ENCODE assay signal across 8 mouse cellular contexts in genomic region chr1:167269856-167270270, GRCm38 (mm10). TPM values are rescaled to one million over a fixed set of nuclear protein-coding genes. Genes with fewer than 3 reads are reported as not detected.
DNase-seq lines count a peak whose midpoint lies in the region; ATAC-seq and TF ChIP-seq lines count a peak whose summit lies in the region.

No protein-coding gene starts in this region.

- intact Hi-C loops in heart, postnatal 14 days (cut with DNase I): loop anchor here (5.0 kb wide), 1 partner anchor 38 kb away; no protein-coding TSS in a partner anchor

- H3K4me3 ChIP-seq in G1E (ENCODE audit: low read depth, low read length): peak overlapping the region; percentile 57; the same call in 1 of the 2 replicates
- no peak overlapping the region for H3K4me3 ChIP-seq in forebrain, embryonic 16.5 days (replicated peaks; ENCODE audit: low read length)
- peak overlapping the region; percentile 22; the same call in 1 of the 2 replicates for H3K4me3 ChIP-seq in lung, embryonic 14.5 days (ENCODE audit: low read depth, low read length)

- peak overlapping the region; percentile 50 for H3K4me2 ChIP-seq in forebrain, embryonic 16.5 days (ENCODE audit: low read length)
- peak overlapping the region; percentile 61 for H3K4me2 ChIP-seq in lung, embryonic 14.5 days

- no peak overlapping the region for H3K9ac ChIP-seq in forebrain, embryonic 16.5 days (replicated peaks; ENCODE audit: low read depth, low read length)
- no peak overlapping the region for H3K9ac ChIP-seq in lung, embryonic 14.5 days

- H3K27me3 ChIP-seq in G1E (ENCODE audit: insufficient read depth, low read length): no peaks in the 10 kb centered on the region
- H3K27me3 ChIP-seq in forebrain, embryonic 16.5 days (replicated peaks; ENCODE audit: control insufficient read depth, insufficient read depth, low read length): no peaks in the 10 kb centered on the region
- H3K27me3 ChIP-seq in lung, embryonic 14.5 days (ENCODE audit: insufficient read depth, low read length): no peaks in the 10 kb centered on the region

- no peak for DNase-seq in G1E (ENCODE audit: low spot score)
- DNase-seq in brain, adult 2 months (ENCODE audit: low read depth, low spot score): peak; percentile 88
- peak; percentile 81 to 90 for DNase-seq in heart, postnatal 14 days
- peak; percentile 71 to 84 for DNase-seq in layer of hippocampus, adult 18-20 months (ENCODE audit: low spot score in 2 of 2)
- peak; percentile 94 for DNase-seq in lung, embryonic 14.5 days
- DNase-seq in right cerebral cortex, postnatal 10 days (ENCODE audit: low spot score in 2 of 2): peak; percentile 89

- no peak for ATAC-seq in G1E (ENCODE audit: extremely low read depth, insufficient number of reproducible peaks, low FRiP score, poor library complexity, severe bottlenecking)
- ATAC-seq in forebrain, embryonic 16.5 days: peak; percentile 68
- peak; percentile 82 for ATAC-seq in lung, embryonic 14.5 days (ENCODE audit: insufficient read depth)
- no peak for ATAC-seq in monocyte, adult 5-6 weeks (replicated peaks; ENCODE audit: insufficient number of reproducible peaks, low FRiP score, low TSS enrichment, poor library complexity, severe bottlenecking)

- H3K27ac ChIP-seq in forebrain, embryonic 16.5 days (ENCODE audit: low read length): peak overlapping the region; percentile 69
- peak overlapping the region; percentile 86 for H3K27ac ChIP-seq in lung, embryonic 14.5 days (ENCODE audit: low read depth)

- 5% methylated on average over 6 of the region's 6 CpGs for WGBS in forebrain, embryonic 16.5 days
- 11% methylated on average over 6 of the region's 6 CpGs for WGBS in lung, embryonic 14.5 days

- H3K36me3 ChIP-seq in G1E (replicated peaks): peaks cover 79% of the 10 kb centered on the region
- no peaks in the 10 kb centered on the region for H3K36me3 ChIP-seq in forebrain, embryonic 16.5 days (ENCODE audit: control insufficient read depth, insufficient read depth)
- no peaks in the 10 kb centered on the region for H3K36me3 ChIP-seq in lung, embryonic 14.5 days (ENCODE audit: insufficient read depth)

- no peak for TF ChIP-seq CTCF in G1E (IDR thresholded peaks at IDR 0.05; ENCODE audit: low read depth, low read length)
- peak; percentile 10; the same call in 1 of the 2 replicates for TF ChIP-seq CTCF in lung, embryonic 14.5 days (IDR thresholded peaks at IDR 0.05; ENCODE audit: low read depth)

- no peaks in the 10 kb centered on the region for H3K9me3 ChIP-seq in G1E (replicated peaks)
- no peaks in the 10 kb centered on the region for H3K9me3 ChIP-seq in forebrain, embryonic 16.5 days (ENCODE audit: control insufficient read depth, low read length)
- H3K9me3 ChIP-seq in lung, embryonic 14.5 days (ENCODE audit: low read depth, low read length): no peaks in the 10 kb centered on the region

- peaks cover 97% of the 10 kb centered on the region for H3K4me1 ChIP-seq in G1E (ENCODE audit: insufficient read depth, low read depth, low read length)
- H3K4me1 ChIP-seq in forebrain, embryonic 16.5 days (replicated peaks; ENCODE audit: control insufficient read depth, insufficient read depth, low read length): peaks cover 39% of the 10 kb centered on the region
- H3K4me1 ChIP-seq in lung, embryonic 14.5 days (ENCODE audit: insufficient read depth): peaks cover 43% of the 10 kb centered on the region

RNA-seq across cellular contexts. Expression of gene Uck2, which starts 15.3 kb away (rescaled TPM):
- total RNA-seq in G1E (2014; fragmentation: Nextera tagmentation): 465 and 522 TPM in 2 replicates
- total RNA-seq in G1E (2017): 182 and 249 TPM in 2 replicates
- polyA plus RNA-seq in G1E (2012): 555 and 575 TPM in 2 replicates
- polyA plus RNA-seq in forebrain, embryonic 16.5 days (2015; fragmentation: Nextera tagmentation; extraction: Ambion mirVana): 62.7 and 70.3 TPM in 2 replicates
- total RNA-seq in heart, postnatal 14 days (2021): 10 to 100 TPM; 47.3 to 54.5 TPM
- 10 to 100 TPM; 28.4 to 35.9 TPM for total RNA-seq in layer of hippocampus, adult 18-20 months (2021)
- 98.3 and 98.8 TPM in 2 replicates for polyA plus RNA-seq in lung, embryonic 14.5 days (2014; fragmentation: Nextera tagmentation; extraction: Ambion mirVana)
- 12.9 to 32.1 TPM (median 23.7 TPM) in 3 replicates for total RNA-seq in monocyte, adult 5-6 weeks (2017)

RNA-seq across cellular contexts. Expression of gene Tmco1, which starts 38.3 kb away (rescaled TPM):
- total RNA-seq in G1E (2014; fragmentation: Nextera tagmentation): 66.0 and 68.2 TPM in 2 replicates
- total RNA-seq in G1E (2017): 104 and 121 TPM in 2 replicates
- polyA plus RNA-seq in G1E (2012): 10.8 and 12.8 TPM in 2 replicates
- 74.3 and 79.7 TPM in 2 replicates for polyA plus RNA-seq in forebrain, embryonic 16.5 days (2015; fragmentation: Nextera tagmentation; extraction: Ambion mirVana)
- 10 to 100 TPM; 80.6 to 86.5 TPM for total RNA-seq in heart, postnatal 14 days (2021)
- total RNA-seq in layer of hippocampus, adult 18-20 months (2021): 10 to 100 TPM; 46.8 to 50.3 TPM
- polyA plus RNA-seq in lung, embryonic 14.5 days (2014; fragmentation: Nextera tagmentation; extraction: Ambion mirVana): 91.5 and 93.1 TPM in 2 replicates
- total RNA-seq in monocyte, adult 5-6 weeks (2017): 134 to 200 TPM (median 168 TPM) in 3 replicates

Comparison
In these comparisons a context has a peak if more than half of its experiments do, and no peak if none do; other contexts are left out.
1. ATAC-seq: peak in forebrain, embryonic 16.5 days (single experiment) and lung, embryonic 14.5 days (single experiment); none in G1E (single experiment) and monocyte, adult 5-6 weeks (single experiment).